Mouse (Mus musculus): Measurements from ENCODE around the gene Csnka2ip. TPM values are rescaled to one million over a fixed set of nuclear protein-coding genes. Genes with fewer than 3 reads are reported as not detected.

The Csnka2ip gene
- total and polyA plus RNA-seq, 3 experiments, result not detected

GRCm38 (mm10) chr16:64563081-64563480, 39.1 kb downstream of the Csnka2ip start:
- Histone ChIP-seq H3K9me3 (replicated peaks; ENCODE audit: low read length) (no peaks in the 10 kb centered on the region), H3K36me3 (replicated peaks in 1 of 2; ENCODE audit: control insufficient read depth in 1 of 2, insufficient read depth in 1 of 2, low read length in 1 of 2) (no peaks in the 10 kb centered on the region), H3K27ac (ENCODE audit: insufficient read depth, low read depth) (no peak overlapping the region), H3K9ac (ENCODE audit: insufficient read depth, low read depth) (no peak overlapping the region), H3K4me3 (replicated peaks in 1 of 3; ENCODE audit: low read depth in 2 of 3, low read length in 2 of 3, poor library complexity in 1 of 3) (no peak overlapping the region), H3K4me2 (ENCODE audit: insufficient read depth, low read depth, poor library complexity, severe bottlenecking) (no peak overlapping the region), H3K4me1 (ENCODE audit: control insufficient read depth in 1 of 2, insufficient read depth in 2 of 2) (peaks cover 0 to 11% of the 10 kb centered on the region in 2 experiments; a peak in 2 of 4 replicates), H3K79me2 (replicated peaks; ENCODE audit: control insufficient read depth, extremely low read depth, insufficient read depth, poor library complexity, severe bottlenecking) (no peaks in the 10 kb centered on the region), H3K27me3 (replicated peaks) (no peaks in the 10 kb centered on the region)
- dilution Hi-C loops (cut with MboI; ENCODE audit: extremely low pct_ligation_motif_present, extremely low pct_unique_long_range_greater_than_20kb, low sequenced_read_pairs) (no loop called here), in situ Hi-C loops (cut with MboI; ENCODE audit: low pct_ligation_motif_present, low pct_unique_long_range_greater_than_20kb, low sequenced_read_pairs) (no loop called here)
- TF ChIP-seq ZKSCAN1 (IDR thresholded peaks at IDR 0.05; ENCODE audit: borderline replicate concordance, low read depth, low read length) (no peak), JUN (IDR thresholded peaks at IDR 0.05; ENCODE audit: insufficient read depth, low read depth, low read length) (peak; percentile 96), MAFK (IDR thresholded peaks at IDR 0.05; ENCODE audit: insufficient replicate concordance, low read length) (no peak), MEF2A (IDR thresholded peaks at IDR 0.05; ENCODE audit: borderline replicate concordance, low read depth, low read length) (peak; percentile 98), RAD21 (IDR thresholded peaks at IDR 0.05; ENCODE audit: low read depth, low read length) (no peak), EP300 (IDR thresholded peaks at IDR 0.05; ENCODE audit: low read length) (peak; percentile 85), ETS1 (conservative IDR thresholded peaks at IDR 0.05; ENCODE audit: low read depth, low read length) (peak; percentile 66), JUND (conservative IDR thresholded peaks at IDR 0.05; ENCODE audit: low read depth, low read length) (peak; percentile 93)
- peak; percentile 76 for DNase-seq (ENCODE audit: extremely low read depth)

DNA sequence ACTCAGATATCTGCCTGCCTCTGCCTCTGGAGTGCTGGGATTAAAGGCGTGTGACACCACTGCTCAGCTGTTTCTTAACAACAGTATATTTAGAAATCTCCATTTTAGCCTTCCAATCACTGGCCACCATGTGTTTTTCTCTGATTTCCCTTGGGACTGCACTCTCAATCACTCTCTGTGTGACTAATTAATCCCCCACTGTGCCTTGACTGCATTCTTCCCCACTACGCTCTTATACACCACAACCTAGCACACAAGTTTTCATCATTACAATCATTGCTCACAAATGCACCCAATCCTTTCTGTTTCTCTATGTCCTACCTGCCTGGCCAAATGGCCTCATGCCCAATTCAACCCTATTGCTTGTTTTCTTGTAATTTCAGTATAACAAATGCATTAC, 43.7 kb downstream of the Csnka2ip start:
- H3K27ac ChIP-seq (ENCODE audit: insufficient read depth, low read depth), result no peak overlapping the region
- no peaks in the 10 kb centered on the region for H3K36me3 ChIP-seq (replicated peaks in 1 of 2; ENCODE audit: control insufficient read depth in 1 of 2, insufficient read depth in 1 of 2, low read length in 1 of 2)
- DNase-seq (ENCODE audit: extremely low read depth), result no peak
- no peak overlapping the region for H3K4me2 ChIP-seq (ENCODE audit: insufficient read depth, low read depth, poor library complexity, severe bottlenecking)
- no peak overlapping the region for H3K9ac ChIP-seq (ENCODE audit: insufficient read depth, low read depth)
- no peaks in the 10 kb centered on the region for H3K79me2 ChIP-seq (replicated peaks; ENCODE audit: control insufficient read depth, extremely low read depth, insufficient read depth, poor library complexity, severe bottlenecking)
- H3K9me3 ChIP-seq (replicated peaks; ENCODE audit: low read length), result no peaks in the 10 kb centered on the region
- H3K27me3 ChIP-seq (replicated peaks), result no peaks in the 10 kb centered on the region
- H3K4me3 ChIP-seq (replicated peaks in 1 of 3; ENCODE audit: low read depth in 2 of 3, low read length in 2 of 3, poor library complexity in 1 of 3), result no peak overlapping the region
- TF ChIP-seq E2F4 (IDR thresholded peaks at IDR 0.05; ENCODE audit: insufficient replicate concordance, low read depth, low read length) (no peak), EP300 (IDR thresholded peaks at IDR 0.05; ENCODE audit: low read length) (no peak), MAX (IDR thresholded peaks at IDR 0.05; ENCODE audit: low read length) (no peak), TBP (conservative IDR thresholded peaks at IDR 0.05; ENCODE audit: low read depth, low read length) (no peak), RAD21 (IDR thresholded peaks at IDR 0.05; ENCODE audit: low read depth, low read length) (no peak), MEF2A (IDR thresholded peaks at IDR 0.05; ENCODE audit: borderline replicate concordance, low read depth, low read length) (no peak), BHLHE40 (IDR thresholded peaks at IDR 0.05; ENCODE audit: low read depth, low read length) (no peak), ZKSCAN1 (IDR thresholded peaks at IDR 0.05; ENCODE audit: borderline replicate concordance, low read depth, low read length) (no peak), USF2 (conservative IDR thresholded peaks at IDR 0.05; ENCODE audit: low read depth, low read length) (no peak), UBTF (IDR thresholded peaks at IDR 0.05; ENCODE audit: low read depth, low read length) (no peak), GABPA (IDR thresholded peaks at IDR 0.05; ENCODE audit: insufficient replicate concordance, low read depth, low read length) (no peak), SIN3A (IDR thresholded peaks at IDR 0.05; ENCODE audit: low read length) (no peak)
- H3K4me1 ChIP-seq (ENCODE audit: control insufficient read depth in 1 of 2, insufficient read depth in 2 of 2), result peaks cover 0 to 8% of the 10 kb centered on the region in 2 experiments; a peak in 2 of 4 replicates
- in situ Hi-C loops (cut with MboI; ENCODE audit: low pct_ligation_motif_present, low pct_unique_long_range_greater_than_20kb, low sequenced_read_pairs), result no loop called here
- dilution Hi-C loops (cut with MboI; ENCODE audit: extremely low pct_ligation_motif_present, extremely low pct_unique_long_range_greater_than_20kb, low sequenced_read_pairs), result no loop called here

Data from CH12.LX (cell line).